Mouse (Mus musculus) urinary bladder, postnatal 10 days (tissue): ENCODE data around the gene Phf5a.
A peak's percentile ranks its signal among the peaks of the same experiment; 100 is the strongest.

Source experiments
- DNase-seq: peaks from one replicate; pipeline ENCODE4 v3.0.0; 2022; ENCODE audit warnings: low spot score

Gene Phf5a

DNA sequence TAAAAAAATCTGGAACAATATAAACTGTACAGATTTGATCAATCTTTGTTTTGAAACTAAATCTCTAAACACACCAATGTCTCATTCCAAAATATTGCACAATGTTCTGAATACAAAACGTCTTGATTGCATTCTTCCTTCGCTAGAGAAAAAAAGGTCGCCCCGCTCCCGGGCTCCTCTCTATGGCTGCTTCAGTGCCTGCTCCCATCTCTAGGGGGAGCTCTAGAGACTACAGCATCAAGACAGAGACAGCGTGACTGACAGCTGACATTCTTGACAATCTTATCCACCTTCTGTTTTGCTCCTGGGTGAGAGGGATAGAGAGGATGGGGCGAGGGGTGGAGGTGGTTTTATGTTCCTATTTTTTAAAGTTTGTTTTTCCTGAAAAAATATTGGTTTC, 23.4 kb downstream of the Phf5a start:
- no peak for DNase-seq

GRCm38 (mm10) chr15:81847861-81848260, 23.9 kb downstream of the Phf5a start:
- DNase-seq: no peak

- DNase-seq: no peak
These were observed 24.6 kb downstream of the Phf5a start for GRCm38 (mm10) chr15:81847161-81847560.

GRCm38 (mm10) chr15:81846755-81847154, 25.0 kb downstream of the Phf5a start:
- DNase-seq: no peak

DNA sequence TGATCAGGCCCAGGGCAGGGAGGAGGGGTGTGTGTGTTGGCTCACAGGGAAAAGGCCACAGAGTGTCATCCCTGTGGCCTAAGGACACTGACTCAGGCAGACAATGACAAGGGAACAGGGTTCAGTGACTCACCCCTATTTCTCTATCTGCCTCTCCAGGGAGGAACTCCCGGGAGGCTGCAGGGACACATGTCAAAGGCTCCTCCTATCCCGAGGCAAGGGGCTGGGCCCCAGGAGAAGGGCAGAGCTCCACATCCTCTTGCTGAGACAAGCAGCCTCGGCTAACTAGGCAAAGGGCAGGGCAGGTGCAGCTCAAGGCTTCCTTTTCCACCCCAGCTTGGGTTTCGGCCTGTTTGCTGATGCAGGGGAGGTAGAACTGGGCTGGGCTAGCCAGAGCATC, 26.0 kb downstream of the Phf5a start:
- no peak for DNase-seq

GRCm38 (mm10) chr15:81845033-81845625, 26.6 kb downstream of the Phf5a start:
- DNase-seq: no peak

- no peak for DNase-seq
These were observed 29.4 kb downstream of the Phf5a start for GRCm38 (mm10) chr15:81842275-81842674.

DNA sequence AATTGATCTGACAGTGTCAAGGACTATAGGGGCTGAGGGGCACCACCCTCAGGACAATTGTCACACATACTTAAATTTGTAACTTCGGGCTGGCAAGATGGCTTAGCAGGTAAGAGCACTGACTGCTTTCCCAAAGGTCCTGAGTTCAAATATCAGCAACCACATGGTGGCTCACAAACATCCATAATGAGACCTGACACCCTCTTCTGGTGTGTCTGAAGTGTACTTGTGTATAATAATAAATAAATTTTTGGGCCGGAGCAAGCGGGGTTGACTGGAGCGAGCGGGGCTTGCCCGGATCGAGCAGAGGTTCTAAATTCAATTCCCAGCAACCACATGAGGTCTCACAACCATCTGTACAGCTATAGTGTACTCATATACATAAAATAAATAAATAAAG, 31.4 kb downstream of the Phf5a start:
- DNase-seq: no peak

GRCm38 (mm10) chr15:81839634-81840033, 32.1 kb downstream of the Phf5a start:
- DNase-seq: no peak

- DNase-seq: no peak
These were observed 33.0 kb downstream of the Phf5a start for GRCm38 (mm10) chr15:81838554-81839235.

- DNase-seq: no peak
These were observed 34.5 kb downstream of the Phf5a start for GRCm38 (mm10) chr15:81836966-81837920.

GRCm38 (mm10) chr15:81836124-81836821, 35.4 kb downstream of the Phf5a start:
- DNase-seq: peak; percentile 46

GRCm38 (mm10) chr15:81835007-81835880, 36.5 kb downstream of the Phf5a start:
- DNase-seq: no peak

GRCm38 (mm10) chr15:81834171-81834841, 37.4 kb downstream of the Phf5a start:
- DNase-seq: no peak

DNA sequence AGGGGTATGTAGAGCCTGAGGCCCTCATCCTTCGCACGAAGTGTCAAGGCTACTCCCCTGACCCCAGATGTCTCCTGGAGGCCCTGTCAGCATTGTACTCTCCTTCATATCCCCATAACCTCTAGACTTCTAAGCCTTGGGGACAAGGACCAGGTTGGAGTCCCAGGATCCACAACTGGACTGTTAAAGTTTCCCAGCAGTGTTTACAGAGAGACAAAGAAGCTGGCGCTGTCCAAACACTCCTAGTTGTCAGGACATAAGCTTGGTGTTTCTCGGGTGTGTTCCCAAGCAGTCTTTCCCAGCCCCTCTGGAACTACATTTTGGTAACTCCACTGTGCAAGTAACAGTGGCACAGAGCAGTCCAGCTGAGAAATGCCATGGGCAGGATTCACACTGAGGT, 38.2 kb downstream of the Phf5a start:
- DNase-seq: no peak

DNA sequence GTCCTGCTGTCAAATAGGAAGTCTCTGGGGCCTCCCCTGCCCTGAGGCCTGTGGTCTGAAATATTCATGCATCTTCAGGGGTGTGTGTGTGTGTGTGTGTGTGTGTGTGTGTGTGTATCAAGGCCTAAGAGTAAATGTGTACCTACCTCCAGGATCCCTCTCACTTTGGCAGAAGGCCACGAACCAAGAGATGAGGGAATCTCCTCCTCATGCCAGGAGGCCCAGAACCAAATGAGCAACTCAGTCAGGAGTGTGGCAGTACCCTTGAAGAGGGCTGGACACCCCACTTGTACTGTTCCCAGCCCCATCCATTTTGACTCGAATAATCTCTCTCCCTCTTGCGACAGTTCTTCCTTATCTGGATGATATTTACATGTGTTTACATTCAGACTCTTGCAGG, 39.5 kb downstream of the Phf5a start:
- DNase-seq: no peak

GRCm38 (mm10) chr15:81831136-81831825, 40.4 kb downstream of the Phf5a start:
- peak; percentile 73 for DNase-seq

GRCm38 (mm10) chr15:81830530-81830929, 41.2 kb downstream of the Phf5a start:
- no peak for DNase-seq

GRCm38 (mm10) chr15:81829208-81829580, 42.5 kb downstream of the Phf5a start:
- DNase-seq: no peak
